Mouse (Mus musculus) cerebellum, adult 8-10 months (tissue): ENCODE measurements at regions not wholly inside any gene's neighbourhood (a gene's known extent, or its start where the extent isn't known, plus 50 kb on each side); places are given as distances from the start of the nearest gene placed in this dataset.
"Not testable (repeated sequence)": the region's sequence is repeated elsewhere in the genome, so short reads cannot be mapped to it uniquely, and the experiment has no call there.

Source experiments
- DNase-seq: peaks from one replicate; pipeline ENCODE4 v3.0.0; 2022

- no peak for DNase-seq
Measured at GRCm38 (mm10) chr2:92664939-92665338, 65.4 kb downstream of the Chst1 start.

DNA sequence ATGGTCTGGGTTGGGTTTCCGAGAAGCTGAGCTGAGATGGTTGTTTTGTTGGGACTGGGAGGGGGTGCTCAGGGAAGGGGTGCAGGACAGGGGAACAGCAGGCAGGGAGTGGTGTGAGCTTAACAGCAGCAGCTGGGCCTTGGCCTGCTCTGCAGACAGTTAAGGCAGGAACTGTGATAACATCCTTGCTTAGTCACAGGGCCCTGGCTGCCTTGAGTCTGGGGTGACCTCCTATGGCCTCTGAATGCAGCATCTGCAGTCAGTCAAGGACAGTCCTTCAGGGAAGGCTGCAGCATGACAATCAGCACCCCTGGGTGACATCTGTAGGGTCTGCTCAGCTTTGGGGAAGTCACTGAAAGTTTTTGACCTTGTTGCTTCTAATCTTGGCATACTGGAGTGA, 67.7 kb downstream of the Chst1 start:
- no peak for DNase-seq

DNA sequence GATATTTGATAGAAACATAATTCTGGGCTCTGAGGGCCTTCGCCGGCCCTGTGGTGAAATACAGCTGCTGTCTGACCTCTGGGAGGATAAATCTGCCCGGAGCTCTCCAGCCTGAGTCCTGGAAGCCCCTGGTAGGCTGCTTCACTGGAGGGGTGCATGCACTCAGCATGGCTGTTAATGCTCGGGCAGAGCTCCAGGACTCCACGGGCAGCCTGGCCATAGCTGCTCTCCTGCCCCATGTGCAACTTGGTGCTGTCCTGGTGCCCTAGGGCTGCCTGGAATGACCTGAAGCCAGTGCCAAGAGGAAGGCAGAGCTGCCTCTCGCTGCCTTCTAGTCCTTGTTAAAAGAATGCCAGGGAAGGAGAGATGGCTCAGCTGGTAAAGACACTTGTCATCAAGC, 68.2 kb downstream of the Chst1 start:
- no peak for DNase-seq

DNA sequence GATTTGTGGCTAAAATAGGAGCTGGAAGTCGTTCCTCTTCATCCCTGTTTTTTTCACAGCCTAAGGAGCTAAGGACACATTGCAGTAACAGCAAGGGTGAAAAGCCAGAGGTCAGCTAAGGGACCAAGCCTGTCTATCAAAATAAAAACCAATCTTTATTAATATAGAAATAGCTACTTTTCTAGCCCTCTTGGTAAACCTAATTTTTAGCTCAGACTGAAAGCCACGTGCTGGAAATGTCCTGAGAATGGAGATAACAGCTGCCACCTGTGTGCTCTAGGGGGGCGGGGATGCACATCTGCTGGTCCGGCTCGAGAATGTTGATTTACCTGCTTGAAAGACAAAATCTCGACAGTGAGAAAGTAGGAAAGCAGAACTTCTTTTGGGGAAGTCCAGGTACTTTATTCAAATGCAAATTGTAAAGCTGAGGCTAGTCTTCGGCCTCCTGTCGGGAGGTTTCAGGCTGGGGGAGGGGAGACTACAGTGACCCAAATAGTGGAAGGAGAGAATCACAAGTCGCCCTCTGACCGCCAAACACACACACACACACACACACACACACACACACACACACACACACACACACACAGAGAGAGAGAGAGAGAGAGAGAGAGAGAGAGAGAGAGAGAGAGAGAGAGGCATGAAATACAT, 70.0 kb downstream of the Chst1 start:
- not testable (repeated sequence) for DNase-seq

DNA sequence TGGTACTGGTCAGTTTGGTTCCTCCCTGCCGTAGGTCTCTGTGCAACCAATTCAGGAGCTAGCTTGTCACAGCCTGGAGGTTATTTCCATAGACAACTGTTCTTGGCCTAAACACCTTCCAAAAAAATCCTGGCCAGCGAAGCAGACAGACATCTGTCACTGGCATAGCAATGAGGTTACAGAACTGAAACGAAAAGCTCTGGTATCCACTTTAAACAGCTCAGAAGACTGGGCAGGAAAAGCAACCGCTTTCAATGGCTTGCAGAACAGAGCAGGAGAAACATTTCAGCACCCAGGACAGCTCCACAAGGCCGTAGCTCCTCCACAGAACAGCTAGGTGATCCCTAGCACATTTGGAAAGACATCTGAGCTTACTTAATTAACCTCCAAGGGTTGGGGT, 72.1 kb downstream of the Chst1 start:
- no peak for DNase-seq

DNA sequence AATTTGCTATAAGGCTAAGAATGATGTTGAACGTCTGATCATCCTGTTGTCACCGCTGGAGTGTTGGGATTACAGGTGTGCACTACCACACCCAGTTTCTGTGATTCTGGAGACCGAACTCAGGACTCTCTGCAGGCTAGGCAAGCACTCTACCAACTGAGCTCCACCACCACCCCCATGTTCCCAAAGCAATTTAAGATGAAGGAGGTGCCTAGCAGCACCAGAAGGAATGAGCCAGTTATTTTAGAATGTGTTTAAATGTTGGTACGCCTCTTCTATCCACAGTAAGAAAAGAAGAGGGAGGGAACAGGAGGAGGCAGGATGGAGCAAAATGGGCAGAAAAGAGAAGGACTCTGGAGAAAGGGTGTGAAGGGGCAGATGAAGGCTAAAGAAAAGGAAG, 72.6 kb downstream of the Chst1 start:
- no peak for DNase-seq

- DNase-seq, result no peak
Measured at GRCm38 (mm10) chr2:92673064-92673813, 73.7 kb downstream of the Chst1 start.

DNA sequence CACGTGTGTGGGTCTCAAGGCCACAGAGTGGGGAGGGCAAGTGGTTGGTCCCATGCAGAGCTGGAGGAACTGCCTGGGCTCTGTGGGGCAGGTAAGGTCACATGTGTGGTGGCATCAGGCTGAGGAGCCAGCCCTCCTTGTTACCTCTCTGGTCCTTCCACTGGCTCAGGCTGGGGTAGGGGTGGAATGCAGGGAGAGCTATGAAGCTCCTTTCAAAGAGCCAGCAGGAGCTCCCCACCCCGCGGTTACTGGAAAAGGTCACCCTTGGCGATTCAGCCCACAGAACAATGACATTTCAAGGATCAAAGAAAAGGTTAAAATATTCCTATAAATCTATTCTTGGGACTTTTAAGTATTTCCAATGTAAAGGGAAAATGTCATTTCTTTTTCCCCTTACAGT, 74.4 kb downstream of the Chst1 start:
- DNase-seq, result no peak

DNA sequence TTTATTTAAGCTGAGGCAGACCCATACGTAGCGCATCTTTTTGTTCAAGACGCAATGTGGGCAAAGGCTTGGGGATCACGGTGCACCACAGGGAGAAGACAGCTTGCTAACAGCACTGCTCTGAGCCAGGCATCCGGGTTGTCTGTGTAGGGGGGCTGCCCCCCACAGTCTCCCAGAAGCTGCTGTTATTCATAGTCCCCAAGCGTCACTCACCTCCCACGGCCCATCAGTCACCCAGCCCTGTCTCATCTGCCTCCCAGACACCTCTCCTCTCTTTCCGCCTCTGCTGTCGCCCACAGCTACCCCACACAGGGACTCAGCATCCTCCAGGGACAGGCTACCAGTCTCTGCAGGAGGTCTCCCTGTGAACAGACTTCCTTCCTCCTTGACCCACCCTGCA, 75.7 kb downstream of the Chst1 start:
- DNase-seq, result no peak

GRCm38 (mm10) chr2:92678276-92678930, 78.9 kb downstream of the Chst1 start:
- no peak for DNase-seq

DNA sequence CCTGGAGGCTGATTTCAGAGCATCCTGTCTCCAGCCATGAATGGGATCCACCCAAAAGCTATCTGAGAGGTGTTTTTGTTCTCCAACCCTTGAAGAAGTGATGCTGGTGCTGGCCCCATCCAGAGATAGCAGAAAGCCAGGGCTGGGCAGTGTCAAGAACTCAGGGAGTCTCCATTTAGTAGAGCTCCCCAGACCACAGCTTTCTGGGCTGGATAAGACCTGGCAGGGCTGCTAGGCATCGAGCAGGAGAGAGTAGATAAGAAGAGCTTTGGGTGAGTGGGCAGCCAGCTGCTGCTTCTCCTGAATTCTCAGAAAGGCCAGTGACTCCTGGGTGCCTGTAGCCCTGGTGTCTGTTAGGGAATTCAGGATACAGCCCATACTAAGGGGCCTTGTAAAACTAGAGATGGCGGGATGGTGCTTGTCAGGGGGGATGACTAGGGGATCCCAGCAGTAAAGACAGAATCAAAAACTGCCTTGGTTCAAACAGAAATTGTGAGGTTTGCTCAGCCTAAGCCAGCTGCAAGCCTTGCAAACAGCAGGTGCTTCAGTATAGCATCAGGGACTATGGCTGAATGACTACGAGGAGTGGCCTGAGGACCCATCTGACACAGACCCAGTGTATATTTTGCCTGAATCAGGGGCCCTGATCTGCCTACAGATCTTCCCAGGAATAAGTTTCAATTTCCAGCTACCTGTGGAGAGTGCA, 79.6 kb downstream of the Chst1 start:
- DNase-seq, result no peak

DNA sequence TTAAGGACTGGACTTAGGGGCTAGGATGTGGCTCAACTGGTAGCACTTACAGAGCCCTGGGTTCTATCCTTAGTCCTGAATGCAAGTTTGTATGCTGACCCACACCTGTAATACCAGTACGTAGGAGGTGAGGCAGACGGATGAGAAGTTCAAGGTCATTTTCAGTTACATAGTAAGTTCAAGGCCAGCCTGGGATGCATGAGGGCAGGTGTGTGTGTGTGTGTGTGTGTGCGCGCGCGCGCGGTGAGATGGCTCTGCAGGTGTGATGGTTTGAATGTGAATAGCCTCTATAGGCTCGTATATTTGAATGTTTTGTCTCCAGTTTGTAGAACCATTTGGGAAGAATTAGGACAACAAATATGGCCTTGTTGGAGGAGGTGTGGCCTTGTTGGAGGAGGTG, 82.7 kb downstream of the Chst1 start:
- DNase-seq, result no peak

DNA sequence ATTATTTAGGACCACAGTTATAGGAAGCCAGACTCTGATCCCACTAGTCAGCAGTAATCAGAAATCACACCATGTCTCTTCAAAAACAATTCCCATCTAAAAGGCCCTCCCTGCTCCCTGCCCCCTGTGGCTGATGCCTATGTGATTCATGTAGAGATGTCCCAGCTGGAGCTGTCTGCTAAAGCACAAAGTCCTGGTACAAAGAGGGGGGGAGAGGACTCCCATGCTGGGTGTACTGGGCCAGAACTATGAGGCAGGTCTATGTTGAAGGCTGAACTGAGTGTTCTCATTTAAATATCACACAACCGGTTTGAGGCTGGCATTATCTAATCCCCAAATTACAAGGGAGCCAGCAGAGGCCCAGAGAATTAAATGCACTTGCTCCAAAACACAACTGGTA, 88.2 kb downstream of the Chst1 start:
- no peak for DNase-seq

GRCm38 (mm10) chr2:92689203-92689602, 89.7 kb downstream of the Chst1 start:
- DNase-seq, result no peak

- DNase-seq, result no peak
Measured at GRCm38 (mm10) chr2:92690304-92690703, 90.8 kb downstream of the Chst1 start.

- no peak for DNase-seq
Measured at GRCm38 (mm10) chr2:92691438-92691837, 91.9 kb downstream of the Chst1 start.

- no peak for DNase-seq
Measured at GRCm38 (mm10) chr2:92692623-92693022, 93.1 kb downstream of the Chst1 start.

- DNase-seq, result no peak
Measured at GRCm38 (mm10) chr2:92693024-92693423, 93.5 kb downstream of the Chst1 start.

DNA sequence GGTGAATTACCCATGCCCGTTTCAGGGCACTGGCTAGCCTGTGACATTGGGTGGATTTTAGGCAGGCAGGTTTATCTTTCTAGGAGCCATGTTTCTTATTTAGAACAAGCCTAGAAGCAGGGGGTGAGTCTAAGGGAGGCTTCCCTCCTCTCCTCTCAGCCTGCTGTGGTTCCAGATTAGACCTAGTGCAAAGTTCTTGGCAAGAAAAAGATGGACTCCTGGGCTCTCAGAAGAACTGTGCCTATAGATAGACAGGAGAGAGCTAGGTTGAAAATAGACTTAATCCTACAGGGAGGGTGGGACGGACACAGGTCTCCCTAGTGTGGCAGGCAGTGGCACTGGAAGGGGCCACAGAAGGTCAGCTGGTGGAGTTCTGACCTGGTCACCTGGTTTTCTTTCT, 95.3 kb downstream of the Chst1 start:
- DNase-seq, result no peak

- DNase-seq, result no peak
Measured at GRCm38 (mm10) chr2:92695869-92696268, 96.4 kb downstream of the Chst1 start.

GRCm38 (mm10) chr2:92697721-92698120, 98.2 kb downstream of the Chst1 start:
- DNase-seq, result no peak

DNA sequence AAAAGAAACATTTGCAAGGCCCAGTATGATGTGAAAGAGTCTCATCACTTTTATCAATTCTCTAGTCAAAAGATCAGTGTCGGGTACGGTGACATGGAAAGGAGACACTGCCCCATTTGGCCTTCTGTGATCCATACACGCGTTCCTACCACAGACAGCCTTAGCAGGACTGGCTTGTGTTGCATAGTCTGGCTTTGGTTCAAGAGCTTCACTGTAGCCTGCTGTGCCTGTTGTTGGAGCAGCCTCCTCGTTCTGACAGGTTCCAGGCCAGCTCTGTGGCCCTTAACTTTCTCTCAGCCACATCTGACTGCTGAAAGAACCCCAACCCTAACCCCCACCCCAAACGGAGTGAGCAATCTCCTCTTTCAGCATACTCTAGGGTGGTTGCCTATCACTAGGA, 99.9 kb downstream of the Chst1 start:
- no peak for DNase-seq

DNA sequence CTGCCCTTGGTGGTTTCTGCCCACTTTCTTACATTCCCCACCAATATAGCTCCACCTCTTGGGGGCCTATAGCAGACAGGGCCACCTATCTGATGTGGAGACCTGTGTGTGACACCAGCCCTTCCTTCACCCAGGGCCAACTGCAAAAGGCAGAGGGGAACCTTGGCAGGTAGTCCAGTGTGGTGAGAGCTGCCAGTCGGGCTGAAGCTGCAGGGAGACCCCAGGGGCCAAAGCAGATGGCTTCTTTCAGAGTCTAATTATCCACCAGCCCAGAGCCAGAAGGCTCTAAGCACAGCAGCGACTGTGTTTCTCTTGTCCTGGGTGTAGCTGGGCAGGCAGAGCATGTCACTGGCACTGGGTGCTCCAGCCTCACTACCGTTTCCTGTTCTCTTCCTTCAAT, 104.5 kb downstream of the Chst1 start:
- DNase-seq, result no peak

- DNase-seq, result no peak
Measured at GRCm38 (mm10) chr2:92709668-92710067, 110.2 kb downstream of the Chst1 start.
